Mouse (Mus musculus) intestine, embryonic 16.5 days (tissue): ENCODE measurements around the gene Cchcr1. TPM values are rescaled to one million over a fixed set of nuclear protein-coding genes. Genes with fewer than 3 reads are reported as not detected.

Source experiments
- ATAC-seq: fragments of 200-750 bp; cut with Nextera tagmentation; 2 replicates; pipeline ENCODE4 v1.8.0; 2017; ENCODE audit warnings: moderate TSS enrichment, moderate library complexity
- H3K27ac ChIP-seq: fragments of 300-500 bp; sonication (generic); 2 replicates; pipeline ENCODE4 v1.5.1; 2014; ENCODE audit warnings: mild to moderate bottlenecking, low read length
- H3K27me3 ChIP-seq: fragments of 300-500 bp; sonication (generic); replicated peaks from 2 replicates; pipeline ENCODE4 v1.6.1; 2014; ENCODE audit warnings: low read length, control low read depth, mixed read lengths; ENCODE audit not compliant: control insufficient read depth, insufficient read depth
- H3K36me3 ChIP-seq: fragments of 300-500 bp; sonication (generic); 2 replicates; pipeline ENCODE4 v1.6.1; 2014; ENCODE audit warnings: low read length, control low read depth; ENCODE audit not compliant: control insufficient read depth, insufficient read depth
- H3K4me1 ChIP-seq: fragments of 300-500 bp; sonication (generic); 2 replicates; pipeline ENCODE4 v1.6.1; 2014; ENCODE audit warnings: low read length, control low read depth, mixed read lengths; ENCODE audit not compliant: control insufficient read depth, insufficient read depth
- H3K4me2 ChIP-seq: fragments of 300-500 bp; sonication (generic); 2 replicates; pipeline ENCODE4 v1.6.1; 2014; ENCODE audit warnings: low read depth, low read length, control low read depth
- H3K4me3 ChIP-seq: fragments of 300-500 bp; sonication (generic); 2 replicates; pipeline ENCODE4 v1.5.1; 2014; ENCODE audit warnings: mild to moderate bottlenecking, low read length
- H3K9ac ChIP-seq: fragments of 300-500 bp; sonication (generic); 2 replicates; pipeline ENCODE4 v1.6.1; 2014; ENCODE audit warnings: low read depth, low read length
- H3K9me3 ChIP-seq: fragments of 300-500 bp; sonication (generic); 2 replicates; pipeline ENCODE4 v1.6.1; 2016; ENCODE audit warnings: low read length, control low read depth; ENCODE audit not compliant: control insufficient read depth
- WGBS: fragments of 180-500 bp; shearing (Covaris S2); extraction: QIAGEN DNeasy Blood & Tissue Kit; methylation state at CpG from one replicate; pipeline ENCODE4 v1.1.7; 2014; 5-methylcytosine and 5-hydroxymethylcytosine counted together
- polyA plus RNA-seq: library from polyadenylated mRNA; unstranded; fragments of >200 nt; fragmentation: Nextera tagmentation; extraction: Ambion mirVana; gene quantifications from 2 replicates; pipeline ENCODE4 v1.2.1, GENCODE M21; 2015

Gene Cchcr1
- polyA plus RNA-seq, 1 experiment from 2014 or later = 15.7 TPM

DNA sequence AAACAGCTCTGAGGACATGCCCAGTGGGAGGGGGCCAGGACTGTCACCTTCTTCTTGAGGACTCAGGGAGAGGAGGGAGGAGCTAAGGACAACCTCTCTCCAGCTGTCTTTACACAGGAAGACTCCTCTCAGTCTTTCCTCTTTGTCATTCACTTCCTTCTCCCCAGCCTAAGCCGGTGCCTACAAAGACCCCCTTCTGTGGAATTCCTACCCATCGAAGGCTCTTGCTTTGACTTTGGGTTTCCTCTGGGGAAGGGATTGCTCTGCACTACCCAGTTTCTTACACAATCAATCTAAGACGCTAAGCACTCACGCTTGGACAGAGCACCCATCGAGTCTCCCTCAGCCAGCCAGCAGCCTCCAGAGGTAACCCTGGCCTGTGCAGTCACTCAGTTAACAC, 31.7 kb downstream of the Cchcr1 start:
- no peak overlapping the region for H3K4me2 ChIP-seq
- no peaks in the 10 kb centered on the region for H3K9me3 ChIP-seq
- no peak overlapping the region for H3K4me3 ChIP-seq
- 0 out of 2 replicates have a peak overlapping the region, but pooled peaks have one; percentile 3 for H3K9ac ChIP-seq
- H3K27ac ChIP-seq = peak overlapping the region; percentile 54
- no peak for ATAC-seq
- no peaks in the 10 kb centered on the region for H3K36me3 ChIP-seq
- H3K4me1 ChIP-seq = peaks cover 9% of the 10 kb centered on the region
- H3K27me3 ChIP-seq = no peaks in the 10 kb centered on the region
- WGBS = 34% methylated on average over 5 of the region's 5 CpGs

GRCm38 (mm10) chr17:35549437-35550142, 32.7 kb downstream of the Cchcr1 start:
- Histone ChIP-seq H3K4me3 (no peak overlapping the region), H3K27ac (peak overlapping the region; percentile 64), H3K9ac (peak overlapping the region; percentile 17; the same call in 1 of the 2 replicates), H3K4me2 (no peak overlapping the region), H3K4me1 (peaks cover 9% of the 10 kb centered on the region), H3K36me3 (no peaks in the 10 kb centered on the region), H3K27me3 (no peaks in the 10 kb centered on the region), H3K9me3 (no peaks in the 10 kb centered on the region)
- peak; percentile 82 for ATAC-seq
- 37% methylated on average over 15 of the region's 15 CpGs for WGBS

DNA sequence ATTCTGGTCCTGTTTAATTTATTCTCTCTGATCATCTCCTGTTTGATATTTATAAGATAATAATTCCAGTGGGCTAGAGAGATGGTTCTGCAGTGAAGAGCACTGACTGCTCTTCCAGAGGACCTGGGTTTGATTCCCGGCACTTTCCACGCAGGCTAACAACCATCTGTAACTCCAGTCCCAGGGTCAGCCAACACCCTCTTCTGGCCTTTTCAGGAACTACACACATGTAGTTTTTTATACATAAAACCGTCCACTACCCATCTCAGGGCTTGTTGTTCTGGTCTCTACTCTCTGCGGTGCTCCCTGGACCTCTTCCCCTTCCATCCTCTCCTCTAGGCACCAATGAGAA, 33.2 kb downstream of the Cchcr1 start:
- Histone ChIP-seq H3K27ac (peak overlapping the region; percentile 64), H3K27me3 (no peaks in the 10 kb centered on the region), H3K9me3 (no peaks in the 10 kb centered on the region), H3K4me3 (no peak overlapping the region), H3K36me3 (no peaks in the 10 kb centered on the region), H3K4me2 (no peak overlapping the region), H3K4me1 (peaks cover 9% of the 10 kb centered on the region), H3K9ac (0 out of 2 replicates have a peak overlapping the region, but pooled peaks have one; percentile 17)
- 94% methylated on average over 4 of the region's 4 CpGs for WGBS
- ATAC-seq = no peak

- Histone ChIP-seq H3K4me1 (peaks cover 9% of the 10 kb centered on the region), H3K4me3 (no peak overlapping the region), H3K27ac (peak overlapping the region; percentile 23), H3K9ac (peak overlapping the region; percentile 35; the same call in 1 of the 2 replicates), H3K4me2 (no peak overlapping the region), H3K27me3 (no peaks in the 10 kb centered on the region), H3K9me3 (no peaks in the 10 kb centered on the region), H3K36me3 (no peaks in the 10 kb centered on the region)
- ATAC-seq = peak; percentile 29; the same call in 1 of the 2 replicates
- 37% methylated on average over 8 of the region's 8 CpGs for WGBS
These were observed 34.0 kb downstream of the Cchcr1 start for GRCm38 (mm10) chr17:35550871-35551270.

GRCm38 (mm10) chr17:35551881-35552414, 35.0 kb downstream of the Cchcr1 start, which contains the start of gene Cdsn:
Cdsn (plus strand) TSS chr17:35552128.
- Histone ChIP-seq H3K36me3 (no peaks in the 10 kb centered on the region), H3K27ac (no peak within 1 kb of the TSS; the same call in none of the 2 replicates), H3K9ac (peak within 1 kb of the TSS; percentile 35; the same call in 1 of the 2 replicates), H3K4me2 (no peak within 1 kb of the TSS), H3K4me3 (no peak within 1 kb of the TSS), H3K27me3 (no peaks in the 10 kb centered on the region), H3K4me1 (peaks cover 9% of the 10 kb centered on the region), H3K9me3 (no peaks in the 10 kb centered on the region)
- ATAC-seq = no peak
- 78% methylated on average over 10 of the region's 10 CpGs for WGBS

DNA sequence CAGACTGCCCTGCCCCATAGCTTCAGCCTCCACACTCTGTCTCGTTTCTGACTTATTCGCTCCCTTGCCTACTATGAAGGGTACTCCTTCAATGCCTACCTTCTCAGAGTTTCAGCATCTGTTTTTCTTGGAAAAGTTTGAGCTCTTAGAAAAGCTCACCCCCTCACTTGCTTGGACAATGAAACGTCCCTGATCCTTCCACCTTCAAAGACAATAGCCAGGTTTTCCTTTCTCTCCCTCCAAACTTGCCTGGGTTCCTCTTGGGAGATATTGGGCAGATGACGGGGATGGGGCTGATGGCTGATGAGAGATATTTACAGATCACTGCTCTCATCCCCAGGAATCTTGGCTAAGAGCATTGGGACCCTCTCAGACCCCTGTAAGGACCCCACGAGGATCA, 37.4 kb downstream of the Cchcr1 start:
- 83% methylated on average over 5 of the region's 5 CpGs for WGBS
- H3K36me3 ChIP-seq = no peaks in the 10 kb centered on the region

DNA sequence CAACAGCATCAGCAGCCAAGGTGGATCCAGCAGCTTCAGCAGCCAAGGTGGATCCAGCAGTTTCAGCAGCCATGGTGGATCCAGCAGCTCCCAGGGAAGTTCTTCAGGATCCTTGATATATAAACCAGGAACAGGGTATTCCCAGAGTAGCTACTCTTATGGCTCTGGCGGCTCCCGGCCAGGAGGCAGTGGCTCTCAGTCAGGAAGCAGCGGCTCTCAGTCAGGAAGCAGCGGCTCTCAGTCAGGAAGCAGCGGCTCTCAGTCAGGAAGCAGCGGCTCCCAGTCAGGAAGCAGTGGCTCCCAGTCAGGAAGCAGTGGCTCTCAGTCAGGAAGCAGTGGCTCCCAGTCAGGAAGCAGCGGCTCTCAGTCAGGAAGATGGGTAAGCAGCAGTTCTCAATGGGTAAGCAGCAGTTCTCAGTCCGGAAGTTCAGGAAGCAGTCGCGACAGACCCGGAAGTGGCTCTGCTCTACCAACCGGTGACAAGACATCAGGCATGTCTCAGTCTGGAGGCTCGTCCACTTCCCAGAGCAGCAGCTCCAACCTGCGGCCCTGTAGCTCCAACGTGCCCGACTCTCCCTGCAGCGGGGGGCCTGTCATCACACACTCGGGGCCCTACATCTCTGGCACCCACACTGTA, 38.0 kb downstream of the Cchcr1 start:
- Histone ChIP-seq H3K9ac (no peak overlapping the region), H3K27me3 (no peaks in the 10 kb centered on the region), H3K4me2 (no peak overlapping the region), H3K4me3 (no peak overlapping the region), H3K4me1 (peaks cover 4% of the 10 kb centered on the region; the same call in 1 of the 2 replicates), H3K27ac (no peak overlapping the region), H3K9me3 (no peaks in the 10 kb centered on the region), H3K36me3 (no peaks in the 10 kb centered on the region)
- 91% methylated on average over 18 of the region's 18 CpGs for WGBS
- ATAC-seq = no peak

More for the DNA sequence above, 37.4 kb downstream of the Cchcr1 start:
- H3K9me3 ChIP-seq = no peaks in the 10 kb centered on the region
- no peaks in the 10 kb centered on the region for H3K27me3 ChIP-seq
- no peak overlapping the region for H3K4me2 ChIP-seq
- H3K9ac ChIP-seq = no peak overlapping the region
- ATAC-seq = no peak
- H3K27ac ChIP-seq = no peak overlapping the region
- H3K4me3 ChIP-seq = no peak overlapping the region
- H3K4me1 ChIP-seq = peaks cover 4% of the 10 kb centered on the region; the same call in 1 of the 2 replicates

DNA sequence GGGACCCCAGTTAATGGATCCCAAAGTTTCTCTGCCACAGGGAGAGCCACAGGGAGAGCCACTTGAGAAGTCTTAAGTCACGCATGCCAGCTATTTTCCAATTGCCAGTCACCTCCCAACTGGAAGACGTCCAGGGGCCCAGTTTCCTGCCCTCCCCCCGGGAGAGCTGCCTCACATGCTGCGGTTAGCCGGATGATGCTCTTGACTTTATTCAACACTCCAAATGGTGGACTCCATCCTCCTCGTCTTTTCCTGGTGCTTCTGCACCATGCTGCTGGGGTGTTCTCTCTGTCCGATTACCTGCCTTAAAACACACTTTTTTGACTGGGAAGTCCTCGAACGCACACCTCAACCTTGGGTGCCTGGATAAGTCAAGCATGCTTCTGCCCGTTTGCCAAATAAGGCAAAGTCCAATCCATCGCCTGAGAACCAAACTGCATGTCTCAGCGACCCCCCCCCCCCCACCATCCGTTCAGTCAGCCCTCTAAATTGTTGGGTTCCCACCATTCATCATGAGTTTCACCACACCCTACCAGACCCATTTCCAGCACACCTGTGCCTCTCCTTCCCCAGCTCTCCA, 39.4 kb downstream of the Cchcr1 start:
- no peaks in the 10 kb centered on the region for H3K9me3 ChIP-seq
- ATAC-seq = no peak
- H3K27me3 ChIP-seq = no peaks in the 10 kb centered on the region
- 83% methylated on average over 13 of the region's 13 CpGs for WGBS
- no peak overlapping the region for H3K4me3 ChIP-seq
- no peaks in the 10 kb centered on the region for H3K36me3 ChIP-seq
- no peak overlapping the region for H3K9ac ChIP-seq
- no peaks in the 10 kb centered on the region; the same call in 1 of the 2 replicates for H3K4me1 ChIP-seq
- no peak overlapping the region for H3K27ac ChIP-seq
- H3K4me2 ChIP-seq = no peak overlapping the region

DNA sequence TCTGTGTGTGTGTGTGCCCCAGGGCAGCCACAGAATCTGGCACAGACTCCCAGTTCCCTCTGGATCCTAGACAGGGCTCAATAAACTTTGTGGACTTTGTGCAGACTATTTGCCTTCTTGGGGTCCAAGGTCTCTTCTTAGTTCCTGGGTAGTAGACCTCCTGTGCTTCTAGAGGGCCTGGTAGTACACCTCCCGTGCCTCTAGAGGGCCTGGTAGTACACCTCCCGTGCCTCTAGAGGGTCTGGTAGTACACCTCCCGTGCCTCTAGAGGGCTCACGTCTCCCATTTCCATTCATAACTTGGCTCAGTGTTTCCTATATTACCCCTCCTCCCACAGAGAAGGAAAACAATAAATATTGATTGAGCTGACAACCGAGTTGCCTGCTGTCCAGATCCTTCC, 39.9 kb downstream of the Cchcr1 start:
- H3K4me1 ChIP-seq = no peaks in the 10 kb centered on the region
- no peak overlapping the region for H3K9ac ChIP-seq
- H3K9me3 ChIP-seq = no peaks in the 10 kb centered on the region
- no peak overlapping the region for H3K4me3 ChIP-seq
- no peaks in the 10 kb centered on the region for H3K27me3 ChIP-seq
- no peaks in the 10 kb centered on the region for H3K36me3 ChIP-seq
- ATAC-seq = peak; percentile 92
- no peak overlapping the region for H3K27ac ChIP-seq
- H3K4me2 ChIP-seq = no peak overlapping the region
- 24% methylated on average over 5 of the region's 5 CpGs for WGBS
